Mouse (Mus musculus) naive thymus-derived CD4-positive, alpha-beta T cell, adult 2 months (primary cell): ENCODE results near the gene Mapk12.

Source experiments
- DNase-seq: peaks from one replicate; pipeline ENCODE4 v3.0.0-alpha.2; 2011; ENCODE audit warnings: low read depth

The Mapk12 gene

DNA sequence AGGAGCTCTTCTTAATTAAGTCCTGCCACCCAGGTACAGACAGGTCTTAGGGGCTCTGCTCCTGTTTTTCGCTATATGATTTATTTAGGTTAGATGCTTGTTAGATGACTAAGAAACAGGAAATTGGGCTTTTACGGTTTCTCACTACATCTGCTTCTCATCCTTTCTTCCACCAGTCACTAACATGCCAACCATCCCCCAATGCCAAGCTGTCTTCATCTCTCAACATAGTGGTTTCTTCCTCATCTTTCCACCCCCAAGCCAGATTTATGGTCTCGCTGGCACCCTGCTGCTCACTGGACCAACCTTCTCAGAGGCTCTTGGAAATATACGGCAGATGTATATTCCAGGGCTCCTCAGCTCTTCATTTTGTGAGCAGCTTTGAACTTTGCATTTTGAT is 49.8 kb downstream of the Mapk12 start:
- DNase-seq: no peak

DNA sequence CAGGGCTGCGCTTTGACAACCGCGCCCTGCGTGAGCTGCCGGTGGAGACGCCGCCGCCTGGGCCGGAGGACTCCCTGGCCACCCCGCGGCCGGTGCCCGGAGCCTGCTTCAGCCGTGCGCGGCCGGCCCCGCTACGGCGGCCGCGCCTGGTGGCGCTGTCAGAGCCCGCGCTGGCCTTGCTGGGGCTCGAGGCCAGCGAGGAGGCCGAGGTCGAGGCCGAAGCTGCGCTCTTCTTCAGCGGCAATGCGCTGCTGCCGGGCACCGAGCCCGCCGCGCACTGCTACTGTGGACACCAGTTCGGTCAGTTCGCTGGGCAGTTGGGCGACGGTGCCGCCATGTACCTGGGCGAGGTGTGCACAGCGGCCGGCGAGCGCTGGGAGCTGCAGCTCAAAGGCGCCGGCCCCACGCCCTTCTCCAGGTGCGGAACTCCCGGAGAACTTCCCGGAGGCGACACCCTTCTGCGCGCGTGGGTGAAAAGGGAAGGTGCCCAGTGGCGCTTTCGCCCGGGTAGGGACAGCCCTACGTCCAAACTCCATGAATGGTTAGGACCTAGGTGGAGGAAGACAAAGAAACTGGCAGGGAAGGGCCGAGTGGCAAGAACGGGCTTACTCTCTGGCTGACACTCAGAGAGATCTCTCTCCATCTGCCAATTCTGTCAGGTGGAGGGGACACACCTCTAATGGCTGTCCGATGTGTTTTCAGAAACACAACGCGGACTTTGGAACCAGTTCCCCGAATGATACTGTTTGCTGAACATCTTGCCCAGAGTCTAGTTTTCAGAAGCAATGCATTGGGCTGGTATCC is 51.1 kb downstream of the Mapk12 start:
- DNase-seq: peak; percentile 30

DNA sequence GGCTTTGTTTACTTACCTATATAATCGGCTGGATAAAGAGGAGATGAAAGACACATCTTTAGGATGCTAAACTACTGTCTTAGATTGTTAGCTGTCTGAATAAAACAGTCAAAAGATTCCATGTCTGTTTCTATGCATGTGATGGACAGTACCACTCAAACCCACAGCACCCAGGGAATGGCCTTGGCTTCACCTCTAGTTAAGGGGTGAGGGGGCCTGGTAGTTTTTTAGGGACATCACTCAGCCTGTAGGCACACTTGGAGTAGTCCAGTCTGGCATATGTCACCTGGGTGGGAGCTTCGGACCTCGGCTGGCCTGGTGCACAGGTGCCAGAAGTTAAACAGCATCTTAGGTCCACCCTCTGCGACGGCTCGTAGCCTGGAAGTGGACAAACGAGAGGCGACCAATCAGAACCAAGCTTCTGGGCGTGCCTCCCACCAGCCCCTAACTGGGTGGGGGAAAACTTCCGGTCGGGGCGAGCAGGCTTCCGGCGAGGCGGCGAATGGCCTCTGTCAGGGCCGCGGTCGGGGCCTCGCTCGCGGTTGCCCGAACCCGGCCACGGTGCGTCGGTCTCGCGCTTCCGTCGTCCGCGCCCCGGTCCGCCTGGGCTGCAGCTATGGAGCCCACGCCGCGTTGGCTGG is 51.8 kb downstream of the Mapk12 start, which contains the start of gene Selenoo:
Gene Selenoo, plus strand, starts transcription at position 478 of the 641 bp plus-strand sequence.
- DNase-seq: peak; percentile 77

DNA sequence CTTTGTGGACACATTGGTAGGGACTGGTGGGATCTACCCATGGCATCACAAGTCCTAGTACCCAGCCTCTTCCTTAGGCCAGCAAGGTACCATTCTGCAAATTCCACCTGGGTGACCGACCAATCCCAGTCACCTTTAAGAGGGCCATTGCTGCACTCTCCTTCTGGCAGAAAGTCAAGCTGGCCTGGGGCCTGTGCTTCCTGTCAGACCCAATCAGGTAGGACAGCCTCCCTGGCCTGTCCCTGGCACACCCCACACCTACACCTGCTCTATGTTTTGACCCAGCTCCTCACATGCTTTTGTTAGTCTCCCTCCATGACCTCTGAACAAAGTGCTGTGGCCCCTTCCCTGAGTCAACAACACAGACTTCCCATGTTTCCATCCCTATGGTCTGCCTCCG is 55.7 kb downstream of the Mapk12 start:
- DNase-seq: no peak

DNA sequence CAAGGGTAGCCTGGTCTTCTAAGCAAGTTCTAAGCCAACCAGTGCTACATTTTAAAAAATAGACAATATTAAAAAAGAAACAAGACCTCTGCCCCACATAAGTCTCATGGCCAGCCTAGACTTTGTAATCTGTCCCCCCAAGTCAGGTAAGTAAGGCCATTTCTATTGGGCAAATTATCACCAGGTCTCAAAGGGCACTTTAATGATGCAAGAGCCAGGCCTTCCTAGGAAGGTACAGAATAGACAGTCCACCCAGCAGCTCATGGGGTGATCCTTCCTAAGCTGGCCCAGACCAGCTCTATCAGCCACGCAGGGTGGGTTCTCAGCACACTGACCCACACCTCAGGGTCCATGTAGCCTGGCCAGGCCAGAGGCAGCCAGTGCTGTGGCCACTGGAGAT is 56.6 kb downstream of the Mapk12 start:
- DNase-seq: no peak
